ENCODE assay signal across 16 mouse cellular contexts in genomic region chr16:12638971-12639640, GRCm38 (mm10).
DNase-seq lines count a peak whose midpoint lies in the region; ATAC-seq and TF ChIP-seq lines count a peak whose summit lies in the region.
"Had no signal": no experiment of that assay in that cellular context is flagged by ENCODE, and none has a peak within 500 bp of the region (broad histone marks: within the 10 kb centered on the region; RNA-seq: fewer than 3 reads in every experiment).

No protein-coding gene starts in this region.

- TF ChIP-seq POLR2A in brain, embryonic 14.5 days (IDR thresholded peaks at IDR 0.05; ENCODE audit: borderline replicate concordance, extremely low read depth, insufficient read depth, insufficient read length, poor library complexity, severe bottlenecking): no peak

- intact Hi-C loops in left cerebral cortex, postnatal 25 days (cut with DNase I): no loop called here

- 62% methylated on average over 1 of the region's 1 CpGs for WGBS in hindbrain, embryonic 15.5 days
- 55% methylated on average over 1 of the region's 1 CpGs for WGBS in hindbrain, embryonic 11.5 days
- 94% methylated on average over 1 of the region's 1 CpGs for WGBS in embryonic facial prominence, embryonic 10.5 days

- H3K9ac ChIP-seq in hindbrain, embryonic 15.5 days: no peak overlapping the region
- no peak overlapping the region for H3K9ac ChIP-seq in hindbrain, embryonic 11.5 days (ENCODE audit: low read depth, low read length)
- H3K9ac ChIP-seq: embryonic facial prominence, embryonic 12.5 days; liver, postnatal 0 days; neural tube, embryonic 13.5 days had no signal

- no peaks in the 10 kb centered on the region for H3K27me3 ChIP-seq in hindbrain, embryonic 15.5 days
- H3K27me3 ChIP-seq in hindbrain, embryonic 11.5 days (ENCODE audit: control insufficient read depth, insufficient read depth, low read length): no peaks in the 10 kb centered on the region
- H3K27me3 ChIP-seq in embryonic facial prominence, embryonic 10.5 days (replicated peaks; ENCODE audit: low read depth, poor library complexity, severe bottlenecking): no peaks in the 10 kb centered on the region
- H3K27me3 ChIP-seq: embryonic facial prominence, embryonic 12.5 days; neural tube, embryonic 13.5 days had no signal

- no peak overlapping the region for H3K4me2 ChIP-seq in hindbrain, embryonic 15.5 days
- H3K4me2 ChIP-seq in hindbrain, embryonic 11.5 days (replicated peaks; ENCODE audit: low read depth, low read length): no peak overlapping the region
- H3K4me2 ChIP-seq: embryonic facial prominence, embryonic 12.5 days; neural tube, embryonic 13.5 days had no signal

- no peak for TF ChIP-seq CTCF in brain, embryonic 14.5 days (IDR thresholded peaks at IDR 0.05; ENCODE audit: borderline replicate concordance, extremely low read depth, insufficient read depth, insufficient read length)

- no peaks in the 10 kb centered on the region for H3K36me3 ChIP-seq in hindbrain, embryonic 15.5 days
- no peaks in the 10 kb centered on the region for H3K36me3 ChIP-seq in hindbrain, embryonic 11.5 days (ENCODE audit: control insufficient read depth, insufficient read depth, low read length)
- H3K36me3 ChIP-seq in embryonic facial prominence, embryonic 10.5 days (replicated peaks): no peaks in the 10 kb centered on the region
- H3K36me3 ChIP-seq: embryonic facial prominence, embryonic 12.5 days; neural tube, embryonic 13.5 days had no signal

- H3K4me1 ChIP-seq in hindbrain, embryonic 15.5 days (replicated peaks): no peaks in the 10 kb centered on the region
- no peaks in the 10 kb centered on the region for H3K4me1 ChIP-seq in hindbrain, embryonic 11.5 days (replicated peaks; ENCODE audit: control insufficient read depth, insufficient read depth, low read length)
- H3K4me1 ChIP-seq in embryonic facial prominence, embryonic 10.5 days: no peaks in the 10 kb centered on the region
- H3K4me1 ChIP-seq: embryonic facial prominence, embryonic 12.5 days; neural tube, embryonic 13.5 days had no signal

- DNase-seq in hindbrain, embryonic 11.5 days (ENCODE audit: low spot score): no peak
- DNase-seq in brain, embryonic 14.5 days (ENCODE audit: low read depth): peak; percentile 13
- peak; percentile 25 to 26 for DNase-seq in layer of hippocampus, adult 8-10 months (ENCODE audit: low spot score in 2 of 2)
- DNase-seq in left cerebral cortex, postnatal 25 days (ENCODE audit: low spot score in 2 of 2): peak; percentile 20 to 55
- no peak for DNase-seq in embryonic facial prominence, embryonic 10.5 days (ENCODE audit: low spot score)
- DNase-seq in heart, adult 18-20 months: no peak
- DNase-seq: cerebellum, adult 11 months; cerebellum, postnatal 36 days; kidney, adult 8-10 months; kidney, postnatal 36 days; liver, postnatal 0 days had no signal

- no peak overlapping the region for H3K27ac ChIP-seq in hindbrain, embryonic 15.5 days (replicated peaks)
- H3K27ac ChIP-seq in hindbrain, embryonic 11.5 days (ENCODE audit: low read depth, low read length): no peak overlapping the region
- H3K27ac ChIP-seq in embryonic facial prominence, embryonic 10.5 days (replicated peaks): no peak overlapping the region
- H3K27ac ChIP-seq: embryonic facial prominence, embryonic 12.5 days; macrophage; neural tube, embryonic 13.5 days had no signal

- ATAC-seq in hindbrain, embryonic 15.5 days (ENCODE audit: low FRiP score, low read depth): 0 out of 2 replicates have a peak, but pooled peaks have one; percentile 42
- no peak for ATAC-seq in hindbrain, embryonic 11.5 days (ENCODE audit: low FRiP score)
- no peak for ATAC-seq in megakaryocyte progenitor cell, adult 5-6 weeks (replicated peaks; ENCODE audit: poor library complexity)
- ATAC-seq: liver, postnatal 0 days had no signal

- no peak overlapping the region for H3K4me3 ChIP-seq in hindbrain, embryonic 15.5 days
- no peak overlapping the region for H3K4me3 ChIP-seq in hindbrain, embryonic 11.5 days (ENCODE audit: low read depth, low read length)
- H3K4me3 ChIP-seq in embryonic facial prominence, embryonic 10.5 days: no peak overlapping the region
- H3K4me3 ChIP-seq: embryonic facial prominence, embryonic 12.5 days; neural tube, embryonic 13.5 days had no signal

- H3K9me3 ChIP-seq in hindbrain, embryonic 15.5 days: no peaks in the 10 kb centered on the region
- H3K9me3 ChIP-seq in hindbrain, embryonic 11.5 days (ENCODE audit: control insufficient read depth, low read length): no peaks in the 10 kb centered on the region
- H3K9me3 ChIP-seq in embryonic facial prominence, embryonic 10.5 days: no peaks in the 10 kb centered on the region
- H3K9me3 ChIP-seq: embryonic facial prominence, embryonic 12.5 days; neural tube, embryonic 13.5 days had no signal

Comparison
In these comparisons a context has a peak if more than half of its experiments do, and no peak if none do; other contexts are left out.
1. DNase-seq: peak in brain, embryonic 14.5 days (single experiment), layer of hippocampus, adult 8-10 months (2 of 2) and left cerebral cortex, postnatal 25 days (2 of 2); none in hindbrain, embryonic 11.5 days (single experiment), embryonic facial prominence, embryonic 10.5 days (single experiment) and heart, adult 18-20 months (0 of 2).